Mouse (Mus musculus) intestine, embryonic 14.5 days (tissue): ENCODE measurements around the gene Fads3. TPM values are rescaled to one million over a fixed set of nuclear protein-coding genes. Genes with fewer than 3 reads are reported as not detected.

ENCODE experiments used
- ATAC-seq: fragments of 200-750 bp; cut with Nextera tagmentation; replicated peaks from 2 replicates; pipeline ENCODE4 v1.8.0; 2017; ENCODE audit warnings: low read depth, moderate number of reproducible peaks, moderate TSS enrichment, moderate library complexity; ENCODE audit not compliant: low FRiP score, low TSS enrichment
- DNase-seq: peaks from one replicate; pipeline ENCODE4 v3.0.0-alpha.2; 2018; ENCODE audit warnings: low spot score
- H3K27ac ChIP-seq: fragments of 300-500 bp; sonication (generic); 2 replicates; pipeline ENCODE4 v1.5.1; 2014; ENCODE audit warnings: low read depth, mild to moderate bottlenecking, control low read depth
- H3K27me3 ChIP-seq: fragments of 300-500 bp; sonication (generic); replicated peaks from 2 replicates; pipeline ENCODE4 v1.6.1; 2014; ENCODE audit warnings: low read length, control low read depth; ENCODE audit not compliant: control insufficient read depth, insufficient read depth
- H3K36me3 ChIP-seq: fragments of 300-500 bp; sonication (generic); 2 replicates; pipeline ENCODE4 v1.6.1; 2014; ENCODE audit warnings: low read length, control low read depth; ENCODE audit not compliant: control insufficient read depth, insufficient read depth
- H3K4me1 ChIP-seq: fragments of 300-500 bp; sonication (generic); replicated peaks from 2 replicates; pipeline ENCODE4 v1.6.1; 2014; ENCODE audit warnings: low read length, control low read depth, mixed read lengths; ENCODE audit not compliant: control insufficient read depth, insufficient read depth
- H3K4me2 ChIP-seq: fragments of 300-500 bp; sonication (generic); 2 replicates; pipeline ENCODE4 v1.6.1; 2014; ENCODE audit warnings: low read length
- H3K4me3 ChIP-seq: fragments of 300-500 bp; sonication (generic); 2 replicates; pipeline ENCODE4 v1.5.1; 2014; ENCODE audit warnings: low read depth, low read length, control low read depth, mixed read lengths
- H3K9ac ChIP-seq: fragments of 300-500 bp; sonication (generic); 2 replicates; pipeline ENCODE4 v1.6.1; 2014; ENCODE audit warnings: mild to moderate bottlenecking, low read length
- H3K9me3 ChIP-seq: fragments of 300-500 bp; sonication (generic); 2 replicates; pipeline ENCODE4 v1.6.1; 2016; ENCODE audit warnings: low read length, control low read depth; ENCODE audit not compliant: control insufficient read depth
- WGBS: fragments of 180-500 bp; shearing (Covaris S2); extraction: QIAGEN DNeasy Blood & Tissue Kit; methylation state at CpG from one replicate; pipeline ENCODE4 v1.1.7; 2014; 5-methylcytosine and 5-hydroxymethylcytosine counted together
- polyA plus RNA-seq: library from polyadenylated mRNA; unstranded; fragments of >200 nt; fragmentation: Nextera tagmentation; extraction: Ambion mirVana; gene quantifications from 2 replicates; pipeline ENCODE4 v1.2.1, GENCODE M21; 2014

Gene Fads3
- polyA plus RNA-seq, 1 experiment from 2014 or later = 11.5 TPM

DNA sequence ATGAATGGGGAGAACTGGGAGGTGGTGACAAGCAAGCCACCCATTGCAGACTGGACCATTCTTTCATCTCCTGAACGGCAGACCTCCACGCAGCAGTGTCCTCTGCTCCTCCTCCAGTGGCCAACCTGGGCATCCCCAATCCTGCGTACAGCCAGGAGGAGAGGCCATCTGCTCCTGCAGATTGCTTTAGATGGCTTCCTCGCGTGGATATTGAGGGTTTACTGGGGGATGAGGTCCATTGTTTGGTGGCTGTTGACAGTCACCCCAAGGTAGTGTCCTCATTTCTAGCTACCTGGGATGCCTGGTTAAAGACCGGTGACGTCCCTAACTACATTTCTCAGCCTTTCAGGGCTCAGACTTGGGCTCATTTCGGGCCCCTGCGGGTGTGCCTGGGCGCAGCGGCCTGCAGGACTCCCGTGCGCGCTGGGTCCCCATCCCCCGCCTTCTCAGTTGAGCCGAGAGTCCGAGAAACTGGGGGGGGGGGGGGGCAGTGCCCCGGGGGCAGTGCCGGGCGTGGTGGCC, 442 bp upstream of the Fads3 start:
- Histone ChIP-seq H3K27ac (no peak overlapping the region), H3K9me3 (no peaks in the 10 kb centered on the region), H3K4me1 (peaks cover 22% of the 10 kb centered on the region), H3K36me3 (peaks cover 3% of the 10 kb centered on the region; the same call in 1 of the 2 replicates), H3K4me3 (peak overlapping the region; percentile 64), H3K27me3 (no peaks in the 10 kb centered on the region), H3K9ac (peak overlapping the region; percentile 57), H3K4me2 (peak overlapping the region; percentile 91)
- DNase-seq = no peak
- no peak; the same call in 1 of the 2 replicates for ATAC-seq
- WGBS = 9% methylated on average over 19 of the region's 20 CpGs

DNA sequence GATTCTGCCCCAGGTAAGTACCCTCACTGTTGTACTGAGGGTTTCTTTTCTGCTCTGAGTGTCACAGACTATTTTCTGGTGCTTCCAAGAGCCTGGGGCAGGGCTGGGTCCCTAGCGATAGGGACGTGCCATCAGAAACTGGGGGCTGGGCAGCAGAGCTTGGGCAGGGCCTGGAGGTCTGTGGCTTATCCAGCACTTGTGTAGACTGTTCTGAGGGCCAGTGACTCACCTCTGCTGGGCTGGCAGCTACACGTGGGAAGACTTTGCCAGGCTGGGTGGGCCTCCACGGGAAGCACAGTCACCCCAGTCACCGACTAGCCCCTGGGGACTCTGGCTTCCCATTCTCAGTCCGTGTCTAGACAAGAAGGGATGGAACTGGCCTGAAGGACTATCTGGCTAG, 863 bp downstream of the Fads3 start:
- DNase-seq (no peak), ATAC-seq (no peak; the same call in 1 of the 2 replicates)
- Histone ChIP-seq H3K27me3 (no peaks in the 10 kb centered on the region), H3K27ac (no peak overlapping the region), H3K4me1 (peaks cover 22% of the 10 kb centered on the region), H3K36me3 (no peaks in the 10 kb centered on the region), H3K9me3 (no peaks in the 10 kb centered on the region), H3K4me3 (peak overlapping the region; percentile 64), H3K9ac (peak overlapping the region; percentile 57), H3K4me2 (peak overlapping the region; percentile 91)
- WGBS = 69% methylated on average over 6 of the region's 6 CpGs

DNA sequence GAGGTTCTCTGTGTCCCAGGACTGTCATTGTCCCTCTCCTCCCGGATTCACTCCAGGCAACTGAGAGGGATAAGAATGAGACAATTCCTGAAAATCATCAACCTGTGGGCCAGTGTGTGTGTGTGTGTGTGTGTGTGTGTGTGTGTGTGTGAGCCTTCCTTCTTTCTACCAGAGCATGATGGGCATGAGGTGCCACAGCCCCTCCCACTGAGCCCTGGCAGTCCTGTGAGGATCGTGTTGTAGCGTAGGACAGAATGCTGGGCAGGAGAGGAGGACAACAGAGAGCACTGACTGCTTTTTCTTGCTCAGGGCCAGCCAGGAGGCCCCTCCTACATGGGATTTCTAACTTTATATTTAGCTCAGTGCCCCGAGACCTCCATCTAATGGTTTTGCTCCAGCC, 1.4 kb downstream of the Fads3 start:
- Histone ChIP-seq H3K9ac (no peak overlapping the region), H3K27me3 (no peaks in the 10 kb centered on the region), H3K4me1 (peaks cover 18% of the 10 kb centered on the region), H3K4me3 (0 out of 2 replicates have a peak overlapping the region, but pooled peaks have one; percentile 64), H3K9me3 (no peaks in the 10 kb centered on the region), H3K4me2 (peak overlapping the region; percentile 91), H3K36me3 (no peaks in the 10 kb centered on the region), H3K27ac (no peak overlapping the region)
- DNase-seq = no peak
- ATAC-seq = no peak
- 86% methylated on average over 4 of the region's 4 CpGs for WGBS

DNA sequence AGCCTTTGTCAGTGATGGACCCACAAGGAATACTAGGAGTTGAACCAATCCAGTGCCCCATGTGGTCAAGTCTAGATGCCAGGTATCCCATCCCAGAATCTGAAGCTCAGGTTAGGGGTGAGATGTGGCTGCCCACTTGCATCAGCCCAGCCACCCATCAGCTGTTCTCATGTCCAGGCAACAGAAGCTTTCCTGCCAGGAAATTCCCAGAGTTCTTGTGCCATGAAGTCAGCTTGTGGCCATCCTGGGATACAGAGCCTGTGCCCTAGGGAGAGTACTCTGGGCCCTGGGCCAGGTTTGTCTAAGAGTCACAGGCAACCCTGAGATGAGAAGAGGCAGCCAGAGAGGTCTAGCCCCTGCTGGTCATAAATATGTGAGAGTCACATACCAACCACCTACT, 2.3 kb downstream of the Fads3 start:
- Histone ChIP-seq H3K4me3 (no peak overlapping the region), H3K4me2 (no peak overlapping the region)
- no peak for DNase-seq

DNA sequence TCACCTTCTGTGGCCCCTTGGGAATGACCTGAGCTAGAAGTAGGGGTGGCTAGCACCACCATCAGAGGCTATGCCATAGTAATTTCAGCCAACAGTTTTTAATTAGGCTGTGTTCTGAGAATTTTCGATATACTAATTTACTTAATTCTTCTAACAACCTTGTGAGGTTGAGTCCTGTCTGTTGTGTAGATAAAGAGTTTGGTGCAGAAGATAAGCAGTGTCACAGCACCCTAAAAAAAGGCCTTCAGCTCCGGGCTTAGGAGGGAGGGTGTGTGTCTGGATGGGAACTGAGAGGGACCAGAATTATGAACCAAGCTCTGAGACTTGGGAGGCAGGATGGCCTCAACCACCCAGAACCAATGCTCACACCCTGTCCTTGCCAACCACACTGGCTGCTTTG, 4.3 kb downstream of the Fads3 start:
- Histone ChIP-seq H3K9ac (no peak overlapping the region), H3K4me3 (no peak overlapping the region), H3K27ac (no peak overlapping the region), H3K4me2 (no peak overlapping the region), H3K9me3 (no peaks in the 10 kb centered on the region), H3K27me3 (no peaks in the 10 kb centered on the region), H3K36me3 (no peaks in the 10 kb centered on the region), H3K4me1 (peaks cover 14% of the 10 kb centered on the region)
- WGBS = 74% methylated on average over 2 of the region's 2 CpGs
- DNase-seq = no peak
- ATAC-seq = no peak

More for the DNA sequence above, 2.3 kb downstream of the Fads3 start:
- ATAC-seq = no peak
- H3K27ac ChIP-seq = no peak overlapping the region
- H3K9ac ChIP-seq = no peak overlapping the region
- no peaks in the 10 kb centered on the region for H3K9me3 ChIP-seq
- H3K27me3 ChIP-seq = no peaks in the 10 kb centered on the region
- peaks cover 16% of the 10 kb centered on the region for H3K4me1 ChIP-seq
- H3K36me3 ChIP-seq = no peaks in the 10 kb centered on the region

DNA sequence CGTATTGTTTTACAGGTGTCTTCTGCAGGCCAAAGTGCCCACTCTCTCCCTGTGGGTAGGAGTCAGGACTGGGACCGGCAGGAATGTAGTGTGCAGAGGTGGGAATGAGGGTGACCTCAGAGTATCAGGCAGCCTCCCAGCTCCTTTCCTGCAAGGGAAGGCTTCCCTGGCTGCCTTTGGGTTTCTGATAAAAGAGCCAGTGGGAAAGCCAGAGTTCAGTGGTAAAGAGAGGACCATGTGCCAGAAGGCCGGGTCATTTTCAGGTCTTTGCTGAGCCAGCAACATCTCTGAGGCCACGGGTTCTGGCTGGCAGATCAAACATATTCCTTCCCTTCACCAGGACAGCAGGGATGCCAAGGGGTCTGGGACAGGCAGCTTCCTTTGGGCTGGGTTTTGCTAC, 5.0 kb downstream of the Fads3 start:
- H3K9ac ChIP-seq = no peak overlapping the region

DNA sequence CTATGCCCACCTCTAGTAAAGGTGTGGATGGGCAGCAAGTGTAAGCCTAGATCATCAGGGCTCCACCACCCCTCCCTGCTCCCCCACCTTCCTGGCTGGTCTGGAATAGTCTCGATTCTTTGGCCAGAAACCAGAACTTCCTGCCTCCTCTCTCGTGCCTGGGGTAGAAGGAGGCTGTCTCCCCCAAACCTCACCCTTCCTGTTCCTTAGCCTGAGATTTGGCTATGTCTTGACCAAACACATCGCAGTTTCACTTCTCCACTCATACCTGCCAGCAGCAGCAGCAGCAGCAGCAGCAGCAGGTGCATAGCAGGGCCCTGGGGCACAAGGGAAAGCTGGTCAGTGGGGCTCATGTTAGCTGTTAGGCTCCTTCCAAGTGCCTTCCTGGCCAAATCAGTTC, 5.6 kb downstream of the Fads3 start:
- Histone ChIP-seq H3K9me3 (no peaks in the 10 kb centered on the region), H3K27ac (no peak overlapping the region), H3K4me2 (no peak overlapping the region), H3K4me3 (no peak overlapping the region), H3K27me3 (no peaks in the 10 kb centered on the region), H3K4me1 (peaks cover 13% of the 10 kb centered on the region), H3K36me3 (no peaks in the 10 kb centered on the region), H3K9ac (no peak overlapping the region)
- ATAC-seq (no peak), DNase-seq (no peak)
- WGBS = 43% methylated on average over 3 of the region's 3 CpGs

More for the DNA sequence above, 5.0 kb downstream of the Fads3 start:
- DNase-seq (no peak), ATAC-seq (no peak)
- H3K27me3 ChIP-seq = no peaks in the 10 kb centered on the region
- no peak overlapping the region for H3K4me2 ChIP-seq
- no peak overlapping the region for H3K4me3 ChIP-seq
- 59% methylated on average over 4 of the region's 4 CpGs for WGBS
- H3K36me3 ChIP-seq = no peaks in the 10 kb centered on the region
- no peak overlapping the region for H3K27ac ChIP-seq
- peaks cover 14% of the 10 kb centered on the region for H3K4me1 ChIP-seq
- no peaks in the 10 kb centered on the region for H3K9me3 ChIP-seq

DNA sequence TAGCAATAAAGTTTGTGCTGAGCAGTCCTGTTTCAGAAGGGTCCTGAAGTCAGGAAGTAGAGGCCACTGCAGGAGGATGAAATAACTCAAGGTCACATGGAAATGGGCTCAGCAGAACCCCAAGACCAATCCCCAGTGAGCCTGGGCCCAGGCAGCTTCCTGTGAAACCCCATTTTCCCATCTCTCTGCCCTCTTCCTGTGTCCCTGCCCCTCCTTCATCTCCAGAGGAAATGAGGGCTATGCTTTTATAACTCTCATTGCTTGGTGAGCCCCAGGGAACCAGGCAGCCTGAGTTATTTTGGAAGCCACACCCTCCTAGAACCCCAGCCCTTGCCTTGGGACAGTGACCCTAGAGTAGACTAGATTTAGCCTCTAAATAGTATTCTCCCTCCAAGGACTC, 8.2 kb downstream of the Fads3 start:
- peaks cover 14% of the 10 kb centered on the region for H3K36me3 ChIP-seq
- H3K27ac ChIP-seq = no peak overlapping the region
- no peak overlapping the region for H3K9ac ChIP-seq
- H3K9me3 ChIP-seq = no peaks in the 10 kb centered on the region
- H3K4me1 ChIP-seq = peaks cover 6% of the 10 kb centered on the region
- H3K27me3 ChIP-seq = no peaks in the 10 kb centered on the region
- no peak overlapping the region for H3K4me2 ChIP-seq
- no peak overlapping the region for H3K4me3 ChIP-seq
- DNase-seq (no peak), ATAC-seq (no peak)

DNA sequence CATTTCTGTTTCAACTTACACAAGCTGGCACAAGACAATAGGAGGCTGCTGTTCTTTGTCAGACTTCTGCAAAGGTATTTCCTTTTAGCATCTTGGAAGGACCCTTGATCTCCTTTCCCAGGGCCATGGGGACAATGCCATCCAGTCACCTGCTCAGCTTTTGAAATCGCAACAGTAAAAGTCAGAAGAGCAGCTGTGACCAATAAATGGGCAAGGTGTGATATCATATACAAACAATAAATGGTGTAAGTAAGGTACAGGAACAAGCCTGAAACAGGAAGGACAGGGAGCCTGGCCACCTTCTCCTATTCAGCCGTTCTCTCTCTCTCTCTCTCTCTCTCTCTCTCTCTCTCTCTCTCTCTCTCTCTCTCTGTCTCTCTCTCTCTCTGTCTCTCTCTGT, 9.1 kb downstream of the Fads3 start:
- Histone ChIP-seq H3K4me1 (peaks cover 6% of the 10 kb centered on the region), H3K4me3 (no peak overlapping the region), H3K36me3 (peaks cover 22% of the 10 kb centered on the region), H3K4me2 (no peak overlapping the region), H3K9me3 (no peaks in the 10 kb centered on the region), H3K27me3 (no peaks in the 10 kb centered on the region), H3K27ac (no peak overlapping the region), H3K9ac (no peak overlapping the region)
- DNase-seq (no peak), ATAC-seq (peak; percentile 30; the same call in 1 of the 2 replicates)
- 69% methylated on average over 2 of the region's 2 CpGs for WGBS
